Mouse (Mus musculus) ovary, adult 10 weeks (tissue): ENCODE results near the gene Gm1110. TPM values are rescaled to one million over a fixed set of nuclear protein-coding genes. Genes with fewer than 3 reads are reported as not detected.

Experiments
- polyA plus RNA-seq: library from polyadenylated mRNA; stranded (reverse); fragments of 350-450 nt; fragmentation: Illumina TruSeq; extraction: RNeasy Lipid Tissue Mini Kit (QIAGEN cat#74804); gene quantifications from one replicate; pipeline ENCODE4 v1.2.3, GENCODE M21; 2014

Gm1110 gene
- polyA plus RNA-seq = not detected

GRCm38 (mm10) chr9:26922909-26923526, at the start of gene Gm1110:
TSS of gene Gm1110 (minus strand) at chr9:26923111.

GRCm38 (mm10) chr9:26860751-26861150, 62.2 kb downstream of the Gm1110 start, which contains the start of gene Glb1l3:
TSS of gene Glb1l3 (minus strand) at chr9:26860890.

Other genes starting within 250 kb of the Gm1110 start
- not detected for gene B3gat1, start 189.4 kb downstream of the Gm1110 start, polyA plus RNA-seq
- gene Glb1l2, start 116.6 kb downstream of the Gm1110 start, polyA plus RNA-seq = 13.7 TPM
- 7.8 TPM for gene Glb1l3, start 62.2 kb downstream of the Gm1110 start, polyA plus RNA-seq
- 33.9 TPM for gene Acad8, start 76.5 kb upstream of the Gm1110 start, polyA plus RNA-seq
- 51.6 TPM for gene Thyn1, start 76.6 kb upstream of the Gm1110 start, polyA plus RNA-seq
- gene Vps26b, start 107.0 kb upstream of the Gm1110 start, polyA plus RNA-seq = 49.6 TPM
- gene Ncapd3, start 107.1 kb upstream of the Gm1110 start, polyA plus RNA-seq = 20.2 TPM
- 54.8 TPM for gene Jam3, start 232.3 kb upstream of the Gm1110 start, polyA plus RNA-seq